Comparison of ENCODE assay signal across 28 mouse cellular contexts in genomic region chr16:78229013-78229412, GRCm38 (mm10).
"Had no signal": no experiment of that assay in that cellular context is flagged by ENCODE, and none has a peak within 500 bp of the region (broad histone marks: within the 10 kb centered on the region; RNA-seq: fewer than 3 reads in every experiment).

No protein-coding gene starts in this region.

- H3K9ac ChIP-seq: embryonic facial prominence, embryonic 12.5 days; embryonic facial prominence, embryonic 13.5 days; embryonic facial prominence, embryonic 15.5 days; forebrain, embryonic 12.5 days; forebrain, embryonic 13.5 days; forebrain, embryonic 15.5 days; forebrain, postnatal 0 days had no signal

- ATAC-seq: forebrain, embryonic 13.5 days; forebrain, embryonic 14.5 days; forebrain, embryonic 15.5 days; forebrain, embryonic 16.5 days; forebrain, postnatal 0 days had no signal

- H3K4me2 ChIP-seq: embryonic facial prominence, embryonic 12.5 days; embryonic facial prominence, embryonic 13.5 days; embryonic facial prominence, embryonic 15.5 days; forebrain, embryonic 12.5 days; forebrain, embryonic 13.5 days; forebrain, embryonic 15.5 days had no signal

- DNase-seq: cerebellum, adult 18-20 months; cerebellum, adult 2 months; cerebellum, adult 8-10 months; cerebellum, adult 9-10 months; cerebellum, adult 9-11 months; cerebellum, postnatal 10 days; cerebellum, postnatal 25 days; cerebellum, postnatal 36 days; embryo, embryonic 11 days; forebrain, postnatal 0 days; gastrocnemius, adult 2 months; gastrocnemius, postnatal 10 days; gastrocnemius, postnatal 25 days; gastrocnemius, postnatal 36 days; heart, adult 11 months; heart, adult 18-20 months; heart, adult 2 months had no signal

- H3K27me3 ChIP-seq: embryonic facial prominence, embryonic 12.5 days; embryonic facial prominence, embryonic 13.5 days; embryonic facial prominence, embryonic 15.5 days; forebrain, embryonic 12.5 days; forebrain, embryonic 13.5 days; forebrain, embryonic 15.5 days had no signal

- H3K9me3 ChIP-seq: embryonic facial prominence, embryonic 15.5 days; forebrain, embryonic 15.5 days had no signal

- H3K4me3 ChIP-seq: embryonic facial prominence, embryonic 10.5 days; embryonic facial prominence, embryonic 12.5 days; embryonic facial prominence, embryonic 13.5 days; embryonic facial prominence, embryonic 15.5 days; erythroblast, embryonic 14.5 days; forebrain, embryonic 10.5 days; forebrain, embryonic 12.5 days; forebrain, embryonic 13.5 days; forebrain, embryonic 15.5 days; gastrocnemius, adult 2 months; heart, adult 2 months had no signal

- H3K36me3 ChIP-seq: embryonic facial prominence, embryonic 10.5 days; embryonic facial prominence, embryonic 12.5 days; embryonic facial prominence, embryonic 13.5 days; embryonic facial prominence, embryonic 15.5 days; forebrain, embryonic 10.5 days; forebrain, embryonic 12.5 days; forebrain, embryonic 15.5 days had no signal

- H3K4me1 ChIP-seq: embryonic facial prominence, embryonic 10.5 days; embryonic facial prominence, embryonic 12.5 days; embryonic facial prominence, embryonic 13.5 days; embryonic facial prominence, embryonic 15.5 days; forebrain, embryonic 10.5 days; forebrain, embryonic 12.5 days; forebrain, embryonic 13.5 days; forebrain, embryonic 15.5 days had no signal

- H3K27ac ChIP-seq: embryonic facial prominence, embryonic 10.5 days; embryonic facial prominence, embryonic 12.5 days; embryonic facial prominence, embryonic 13.5 days; embryonic facial prominence, embryonic 15.5 days; forebrain, embryonic 10.5 days; forebrain, embryonic 12.5 days; forebrain, embryonic 13.5 days; forebrain, embryonic 15.5 days; gastrocnemius, adult 2 months; heart, adult 2 months had no signal
